Mouse (Mus musculus) G1E (cell line): Measurements from ENCODE around the gene Psma3. TPM values are rescaled to one million over a fixed set of nuclear protein-coding genes. Genes with fewer than 3 reads are reported as not detected.

Source experiments
- ATAC-seq: 2 replicates; pipeline ENCODE4 v1.8.0; 2016; ENCODE audit warnings: mild to moderate bottlenecking; ENCODE audit not compliant: insufficient number of reproducible peaks, poor library complexity, low FRiP score, severe bottlenecking; ENCODE audit errors: extremely low read depth
- DNase-seq: peaks from one replicate; pipeline ENCODE4 v3.0.0; 2012; ENCODE audit warnings: low spot score
- H3K27me3 ChIP-seq: 2 replicates; pipeline ENCODE4 v1.6.1; 2012; ENCODE audit warnings: mild to moderate bottlenecking, low read length, inconsistent platforms; ENCODE audit not compliant: insufficient read depth
- H3K36me3 ChIP-seq: replicated peaks from 2 replicates; pipeline ENCODE3; 2012; ENCODE audit warnings: mild to moderate bottlenecking, inconsistent platforms
- H3K4me1 ChIP-seq: 2 replicates; pipeline ENCODE4 v1.6.1; 2012; ENCODE audit warnings: low read depth, low read length, inconsistent platforms, mixed read lengths; ENCODE audit not compliant: insufficient read depth
- H3K4me3 ChIP-seq: 2 replicates; pipeline ENCODE4 v1.5.1; 2012; ENCODE audit warnings: low read depth, mild to moderate bottlenecking, inconsistent platforms, low read length, moderate library complexity, mixed read lengths
- H3K9me3 ChIP-seq: replicated peaks from 2 replicates; pipeline ENCODE4 v1.6.1; 2012; ENCODE audit warnings: inconsistent platforms
- CTCF ChIP-seq: IDR thresholded peaks from 2 replicates; pipeline ENCODE4 v1.5.1; 2012; ENCODE audit warnings: low read depth, low read length, inconsistent platforms, mixed read lengths
- GATA1 ChIP-seq: IDR thresholded peaks from 2 replicates; pipeline ENCODE4 v1.6.1; 2012; ENCODE audit warnings: borderline replicate concordance, low read length, inconsistent platforms, mixed read lengths
- GATA2 ChIP-seq: IDR thresholded peaks from 2 replicates; pipeline ENCODE4 v1.6.1; 2012; ENCODE audit warnings: low read depth, low read length, inconsistent platforms, borderline replicate concordance
- POLR2AphosphoS5 ChIP-seq: IDR thresholded peaks from 2 replicates; pipeline ENCODE4 v1.6.1; 2012; ENCODE audit warnings: low read depth, low read length, inconsistent platforms; ENCODE audit not compliant: insufficient replicate concordance
- TAL1 ChIP-seq: conservative IDR thresholded peaks from 2 replicates; pipeline ENCODE4 v1.6.1; 2012; ENCODE audit warnings: low read depth, low read length, inconsistent platforms, mixed read lengths
- polyA plus RNA-seq: library from polyadenylated mRNA; stranded (reverse); fragments of >175 nt; gene quantifications from 2 replicates; pipeline ENCODE4 v1.2.3, GENCODE M21; 2012
- total RNA-seq, 2 experiments: library from RNA; stranded (forward) in 1 of 2; stranded (reverse) in 1 of 2; fragments of 200-1000 nt in 1 of 2; fragments of >200 nt in 1 of 2; fragmentation: Nextera tagmentation in 1 of 2; gene quantifications; 2 replicates each; pipeline ENCODE4 v1.2.3; 2014 to 2017

Psma3 gene
- total and polyA plus RNA-seq, 3 experiments: 25.5 to 392 (median 183) TPM

DNA sequence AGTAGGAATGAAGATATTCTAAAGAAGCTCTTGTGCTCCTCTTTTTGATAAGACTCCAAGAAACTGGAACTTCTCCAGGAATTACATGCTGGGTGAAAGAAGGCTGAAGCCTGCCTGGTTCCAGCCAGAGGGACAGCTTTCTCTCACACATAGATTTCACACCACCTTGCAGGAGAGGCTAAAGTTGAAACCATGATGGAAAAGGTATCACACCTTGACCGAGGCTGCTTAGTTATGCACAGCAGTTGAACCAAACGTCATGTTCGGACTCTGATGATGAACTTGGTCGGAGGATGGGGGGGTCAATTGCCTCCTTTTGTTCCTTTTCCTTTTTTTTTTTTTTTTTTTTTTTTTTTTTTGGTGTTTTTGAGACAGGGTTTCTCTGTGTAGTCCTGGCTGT, 590 bp upstream of the Psma3 start:
- Histone ChIP-seq H3K36me3 (peaks cover 16% of the 10 kb centered on the region), H3K4me1 (peaks cover 33% of the 10 kb centered on the region), H3K9me3 (no peaks in the 10 kb centered on the region), H3K27me3 (no peaks in the 10 kb centered on the region), H3K4me3 (peak overlapping the region; percentile 91; the same call in 1 of the 2 replicates)
- TF ChIP-seq POLR2AphosphoS5: no peak
- no peak for TF ChIP-seq GATA1
- no peak for TF ChIP-seq CTCF
- TF ChIP-seq GATA2: no peak
- TF ChIP-seq TAL1: no peak
- DNase-seq (no peak), ATAC-seq (no peak)

DNA sequence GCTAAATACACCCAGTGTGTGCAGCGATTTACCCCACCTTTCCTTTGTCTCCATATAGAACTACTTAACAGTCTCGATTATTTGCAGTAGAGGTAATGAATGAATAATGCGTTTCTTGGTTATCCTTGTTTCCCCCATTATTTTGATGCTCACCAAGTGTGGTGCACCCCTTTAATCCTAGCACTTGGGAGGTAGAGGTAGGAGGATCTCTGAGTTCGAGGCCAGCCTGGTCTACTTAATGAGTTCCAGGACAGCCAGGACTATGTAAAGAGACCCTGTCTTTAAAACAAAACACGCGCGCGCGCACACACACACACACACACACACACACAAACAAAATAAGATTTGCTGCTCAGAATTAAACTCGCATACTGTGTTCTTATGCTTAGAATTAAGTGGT, 985 bp downstream of the Psma3 start:
- Histone ChIP-seq H3K36me3 (peaks cover 31% of the 10 kb centered on the region), H3K27me3 (no peaks in the 10 kb centered on the region), H3K4me3 (peak overlapping the region; percentile 91), H3K9me3 (no peaks in the 10 kb centered on the region), H3K4me1 (peaks cover 32% of the 10 kb centered on the region)
- TF ChIP-seq GATA1 (no peak), TAL1 (no peak), CTCF (no peak), POLR2AphosphoS5 (no peak), GATA2 (no peak)
- no peak for DNase-seq
- ATAC-seq: no peak

GRCm38 (mm10) chr12:70975891-70976290, 1.5 kb downstream of the Psma3 start:
- no peak for ATAC-seq
- no peaks in the 10 kb centered on the region for H3K27me3 ChIP-seq
- peaks cover 32% of the 10 kb centered on the region for H3K4me1 ChIP-seq
- peaks cover 35% of the 10 kb centered on the region for H3K36me3 ChIP-seq
- H3K9me3 ChIP-seq: no peaks in the 10 kb centered on the region
- TF ChIP-seq CTCF: no peak
- no peak for TF ChIP-seq TAL1
- TF ChIP-seq GATA2: no peak
- no peak for TF ChIP-seq POLR2AphosphoS5
- no peak for TF ChIP-seq GATA1
- H3K4me3 ChIP-seq: peak overlapping the region; percentile 91
- DNase-seq: no peak

- H3K36me3 ChIP-seq: peaks cover 56% of the 10 kb centered on the region
- no peaks in the 10 kb centered on the region for H3K9me3 ChIP-seq
- H3K4me1 ChIP-seq: peaks cover 35% of the 10 kb centered on the region
- no peak overlapping the region for H3K4me3 ChIP-seq
- TF ChIP-seq GATA2: no peak
- TF ChIP-seq CTCF: no peak
- no peak for TF ChIP-seq POLR2AphosphoS5
- no peak for TF ChIP-seq GATA1
- TF ChIP-seq TAL1: no peak
- DNase-seq (no peak), ATAC-seq (no peak)
- no peaks in the 10 kb centered on the region for H3K27me3 ChIP-seq
These were observed 3.9 kb downstream of the Psma3 start for GRCm38 (mm10) chr12:70978345-70978744.

GRCm38 (mm10) chr12:70984855-70985550, 10.6 kb downstream of the Psma3 start:
- H3K36me3 ChIP-seq: peaks cover 93% of the 10 kb centered on the region

GRCm38 (mm10) chr12:70997225-70997624, 22.8 kb downstream of the Psma3 start:
- Histone ChIP-seq H3K36me3 (peaks cover 76% of the 10 kb centered on the region), H3K9me3 (no peaks in the 10 kb centered on the region), H3K27me3 (no peaks in the 10 kb centered on the region), H3K4me3 (no peak overlapping the region), H3K4me1 (peaks cover 27% of the 10 kb centered on the region)
- ATAC-seq: no peak
- DNase-seq: no peak
- TF ChIP-seq GATA1 (no peak), TAL1 (no peak), GATA2 (no peak), POLR2AphosphoS5 (no peak), CTCF (no peak)

More at GRCm38 (mm10) chr12:70984855-70985550, 10.6 kb downstream of the Psma3 start:
- Histone ChIP-seq H3K4me3 (no peak overlapping the region), H3K9me3 (no peaks in the 10 kb centered on the region), H3K27me3 (no peaks in the 10 kb centered on the region), H3K4me1 (peaks cover 5% of the 10 kb centered on the region)
- ATAC-seq (no peak), DNase-seq (no peak)
- TF ChIP-seq GATA2 (no peak), POLR2AphosphoS5 (no peak), TAL1 (no peak), CTCF (no peak), GATA1 (no peak)
